Mouse (Mus musculus) ovary, postnatal 10 days (tissue): ENCODE measurements around the gene Dhrs3.
A peak's percentile ranks its signal among the peaks of the same experiment; 100 is the strongest.

Source experiments
- DNase-seq: peaks from one replicate; pipeline ENCODE4 v3.0.0; 2022; ENCODE audit warnings: low spot score

The Dhrs3 gene

DNA sequence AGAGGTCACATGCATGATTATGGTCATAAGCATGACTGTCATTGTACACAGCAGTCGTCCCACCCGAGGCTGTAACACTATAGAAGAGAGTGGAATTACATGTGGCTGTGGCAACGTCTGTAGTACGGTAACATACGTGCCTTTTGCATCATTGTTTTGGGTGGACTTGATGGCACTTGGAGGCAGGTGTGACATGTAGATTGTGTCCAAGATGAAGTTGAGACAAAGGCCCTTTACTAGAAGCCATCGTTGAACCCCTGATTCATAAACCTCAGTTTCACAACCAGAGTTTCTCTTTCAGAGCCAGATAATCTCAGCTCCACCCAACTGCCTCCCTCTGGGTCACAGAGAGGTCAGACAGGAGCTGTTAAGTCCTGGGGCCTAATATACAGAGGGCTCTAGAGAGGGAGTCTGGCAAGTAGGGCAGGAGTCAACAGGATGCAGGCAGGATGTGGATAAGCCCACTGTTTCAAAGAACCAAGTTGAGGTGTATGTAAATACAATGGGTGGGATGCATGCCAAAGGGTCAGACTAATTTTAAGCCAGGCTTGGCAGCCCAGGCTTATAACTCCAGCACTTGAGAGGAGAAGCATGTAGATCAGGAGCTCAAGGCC is 5.5 kb downstream of the Dhrs3 start:
- no peak for DNase-seq

DNA sequence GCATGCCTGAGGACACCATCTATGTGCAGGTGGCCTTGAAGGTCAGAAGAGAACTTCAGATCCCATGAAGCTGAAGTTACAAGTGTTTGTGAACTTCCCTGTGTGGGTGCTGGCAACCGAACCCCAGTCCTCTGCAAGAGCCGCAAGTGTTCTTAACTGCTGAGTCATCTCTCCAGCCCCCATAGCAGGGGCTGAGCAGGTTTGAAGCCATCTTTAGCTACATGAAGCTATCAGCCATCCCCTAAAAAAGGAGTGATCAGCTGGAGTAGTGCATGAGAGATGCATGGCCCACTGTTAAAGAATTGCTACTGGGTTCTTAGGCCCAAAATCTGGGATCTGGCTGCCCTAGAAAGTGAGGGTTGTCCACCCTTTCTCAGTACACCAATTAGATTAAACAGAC is 6.1 kb downstream of the Dhrs3 start:
- no peak for DNase-seq

DNA sequence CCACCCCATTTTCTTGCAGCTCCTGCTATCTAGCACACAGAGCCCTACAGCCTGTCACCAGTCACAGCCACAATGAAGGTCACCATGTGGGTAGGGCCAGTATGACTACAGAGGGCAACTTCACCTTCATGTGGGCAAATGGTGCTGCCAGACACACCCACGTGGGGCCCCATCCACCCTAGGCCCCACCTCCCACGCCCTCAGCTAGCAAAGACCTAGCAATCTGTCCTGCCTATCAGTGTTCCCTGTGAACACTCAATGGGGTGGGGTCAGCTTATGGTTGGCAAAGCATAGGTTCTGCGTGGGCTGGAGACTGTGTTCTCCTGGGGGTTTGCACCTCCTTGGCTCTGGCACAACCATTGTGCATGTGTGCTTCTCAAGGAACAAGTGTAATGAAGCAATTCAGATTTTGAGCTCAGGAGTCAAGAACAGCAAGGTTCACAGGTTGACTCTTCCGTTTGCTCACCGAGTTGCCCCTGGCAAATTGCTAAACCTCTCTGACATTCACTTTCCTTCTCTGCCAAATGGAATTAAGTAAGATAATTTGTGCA is 9.0 kb downstream of the Dhrs3 start:
- DNase-seq: no peak

DNA sequence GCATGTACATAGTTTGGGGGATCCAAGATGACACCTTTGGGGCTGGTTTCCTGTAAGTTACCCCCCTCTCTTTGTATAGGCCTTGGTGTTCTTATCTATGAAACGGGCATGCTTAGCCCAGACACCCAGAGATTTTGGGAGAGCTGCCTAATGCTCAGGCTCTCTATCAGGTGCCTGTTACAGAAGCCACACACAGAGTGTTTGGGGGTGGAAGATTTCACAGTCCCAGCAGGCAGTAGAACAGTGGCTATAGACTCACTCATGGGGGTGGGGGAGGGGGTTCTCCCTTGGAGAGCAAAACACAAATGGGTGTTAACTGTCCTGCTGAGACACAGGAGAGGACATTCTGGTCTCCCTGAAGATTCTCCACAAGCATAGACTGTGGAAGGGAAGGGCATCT is 10.5 kb downstream of the Dhrs3 start:
- no peak for DNase-seq

DNA sequence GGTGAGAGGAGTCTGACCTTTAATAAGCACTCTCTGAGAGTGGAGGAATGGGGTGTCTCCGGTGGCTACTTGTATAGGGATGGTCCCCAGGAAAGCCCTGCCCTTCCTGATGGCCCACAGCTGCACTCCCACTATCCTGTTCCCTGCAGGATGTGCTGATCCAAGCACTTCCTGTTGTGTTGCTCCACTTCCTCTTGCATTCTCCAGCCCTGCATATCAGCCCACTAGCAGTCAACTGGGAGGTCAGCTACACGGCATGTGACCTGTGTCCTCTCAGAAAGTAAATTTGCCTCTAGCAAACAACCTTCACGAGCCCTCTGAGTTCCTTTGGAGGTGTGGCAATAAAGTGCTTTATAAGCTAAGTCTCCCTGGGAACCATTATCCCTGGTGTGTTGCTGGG is 11.3 kb downstream of the Dhrs3 start:
- DNase-seq: no peak

DNA sequence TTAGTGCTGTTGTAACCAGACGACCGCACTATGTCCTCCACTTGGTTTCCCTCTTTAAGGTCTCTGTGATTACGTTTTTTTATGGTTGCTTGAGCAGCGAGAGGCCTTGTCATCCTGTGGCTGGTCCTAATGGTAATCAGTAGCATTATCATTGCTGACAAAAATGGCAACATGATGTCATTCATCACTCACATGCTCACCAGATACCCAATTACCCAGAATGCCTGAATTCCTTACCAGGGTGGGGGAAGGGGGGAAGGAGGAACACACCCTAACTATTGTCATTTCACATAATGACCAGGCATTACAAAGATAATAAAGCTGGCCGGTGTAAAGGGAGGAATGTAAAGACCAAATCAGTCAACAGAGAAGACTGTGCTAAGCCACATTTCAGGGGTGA is 12.5 kb downstream of the Dhrs3 start:
- DNase-seq: no peak

DNA sequence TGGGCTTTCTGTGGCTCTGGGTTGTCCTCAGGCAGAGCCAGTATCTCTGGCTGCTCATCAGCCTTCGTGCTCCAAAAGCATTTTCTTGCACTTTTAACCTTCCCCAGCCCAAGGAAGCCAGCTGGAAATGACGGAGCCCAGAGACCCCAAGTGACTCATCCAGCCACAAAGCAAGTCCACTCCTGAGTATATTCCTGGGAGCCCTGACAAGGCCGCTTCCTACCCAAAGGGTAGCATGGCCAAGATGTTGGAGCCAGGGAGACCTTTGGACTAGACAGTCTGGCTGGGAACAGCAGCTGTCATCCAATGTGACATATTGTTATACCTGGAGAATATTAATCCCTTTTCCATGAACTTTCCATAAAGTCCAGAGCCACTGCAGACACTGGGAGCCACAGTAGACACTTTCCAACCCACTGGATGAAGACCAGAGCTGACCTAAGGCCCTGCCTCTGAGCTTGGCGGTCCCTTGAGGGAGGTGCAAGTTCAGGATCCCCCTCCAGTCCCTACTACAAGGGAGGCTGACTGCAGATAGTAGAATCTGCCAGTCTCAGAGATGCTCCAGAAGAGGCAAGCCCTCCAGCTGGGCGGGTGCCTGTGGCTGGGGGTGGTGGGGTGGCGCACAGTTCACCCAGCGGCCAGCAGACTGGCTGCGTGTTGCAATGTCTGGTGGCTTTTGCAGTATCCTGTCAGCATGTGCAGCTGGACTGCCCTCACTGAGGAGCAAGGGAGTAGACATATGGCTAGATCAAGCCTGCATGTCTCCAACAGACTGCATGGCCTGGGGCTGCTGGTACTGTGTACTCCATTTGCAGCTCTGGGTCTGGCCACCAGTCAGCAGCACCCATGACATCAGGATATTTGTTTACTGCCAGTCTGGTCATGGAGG is 13.6 kb downstream of the Dhrs3 start:
- no peak for DNase-seq

DNA sequence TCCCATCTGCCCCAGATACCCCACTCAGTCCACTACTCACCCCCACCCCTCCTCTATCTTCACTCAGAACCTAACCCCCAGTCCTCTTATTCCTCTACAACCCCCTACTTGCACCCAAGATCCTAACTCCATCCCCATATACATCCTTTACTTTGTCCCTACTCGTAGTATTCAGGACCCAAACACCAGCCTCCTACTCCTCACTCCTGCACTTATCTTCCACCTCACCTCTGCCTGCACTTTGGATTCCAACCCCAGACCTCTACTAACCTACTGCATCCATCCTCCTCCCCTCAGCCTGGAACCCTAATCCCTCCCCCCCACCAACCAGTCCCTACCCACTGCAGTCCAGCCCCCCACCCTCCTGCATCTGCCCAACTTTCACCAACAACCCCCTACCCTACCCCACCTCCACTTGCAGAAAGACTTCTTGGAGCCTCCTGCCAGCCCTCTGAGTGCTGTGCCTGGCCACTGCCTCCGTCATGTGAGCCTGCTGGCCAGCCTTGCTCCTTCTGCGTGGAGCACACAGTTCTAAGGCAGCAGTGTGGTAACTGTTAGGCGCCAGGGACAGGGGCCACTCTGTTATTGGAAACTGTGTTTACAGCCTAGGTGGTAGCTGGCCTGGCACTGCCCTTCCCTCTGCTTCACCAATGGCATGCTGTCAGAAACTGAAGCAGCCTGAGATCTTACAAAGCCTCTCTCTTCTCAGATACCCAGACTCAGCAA is 14.5 kb downstream of the Dhrs3 start:
- no peak for DNase-seq

DNA sequence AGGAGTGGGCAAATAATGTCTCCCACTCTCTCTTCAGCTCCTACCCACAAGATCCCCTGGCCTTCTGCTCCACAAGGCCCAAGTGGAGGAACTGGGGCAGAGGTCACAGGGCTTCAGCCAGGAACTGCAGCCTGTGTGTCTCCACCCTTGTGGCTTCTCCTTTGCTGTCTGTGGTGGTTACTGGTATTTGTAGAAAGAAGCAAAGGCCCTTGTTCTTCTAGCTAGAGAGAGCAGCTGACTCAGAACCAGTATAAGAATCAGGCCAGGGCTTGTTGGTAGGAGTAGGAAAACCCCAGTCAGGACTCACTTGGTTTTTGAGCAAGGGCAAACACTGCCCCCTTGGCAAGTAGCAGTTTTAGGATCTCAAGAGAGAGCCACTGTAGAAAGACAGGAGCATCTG is 16.2 kb downstream of the Dhrs3 start:
- DNase-seq: no peak

DNA sequence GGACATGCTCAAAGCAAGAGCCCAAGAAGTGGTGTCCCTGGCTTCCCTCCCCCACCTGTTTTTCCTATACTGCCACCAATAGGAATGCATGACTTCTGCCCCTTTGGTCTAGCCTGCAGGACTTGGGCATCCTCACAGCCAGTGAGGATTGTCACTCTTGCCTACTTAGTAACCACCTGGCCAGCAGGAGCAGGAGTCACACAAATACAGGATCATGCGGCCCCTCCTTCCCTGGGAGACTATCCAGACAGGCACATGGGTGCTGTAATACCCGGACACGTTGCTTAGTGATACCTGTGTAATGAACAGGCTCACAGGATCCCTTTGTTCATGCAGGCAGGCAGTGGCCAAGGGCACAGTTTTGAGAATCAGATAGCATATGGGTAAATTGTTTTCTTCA is 17.7 kb downstream of the Dhrs3 start:
- DNase-seq: no peak

DNA sequence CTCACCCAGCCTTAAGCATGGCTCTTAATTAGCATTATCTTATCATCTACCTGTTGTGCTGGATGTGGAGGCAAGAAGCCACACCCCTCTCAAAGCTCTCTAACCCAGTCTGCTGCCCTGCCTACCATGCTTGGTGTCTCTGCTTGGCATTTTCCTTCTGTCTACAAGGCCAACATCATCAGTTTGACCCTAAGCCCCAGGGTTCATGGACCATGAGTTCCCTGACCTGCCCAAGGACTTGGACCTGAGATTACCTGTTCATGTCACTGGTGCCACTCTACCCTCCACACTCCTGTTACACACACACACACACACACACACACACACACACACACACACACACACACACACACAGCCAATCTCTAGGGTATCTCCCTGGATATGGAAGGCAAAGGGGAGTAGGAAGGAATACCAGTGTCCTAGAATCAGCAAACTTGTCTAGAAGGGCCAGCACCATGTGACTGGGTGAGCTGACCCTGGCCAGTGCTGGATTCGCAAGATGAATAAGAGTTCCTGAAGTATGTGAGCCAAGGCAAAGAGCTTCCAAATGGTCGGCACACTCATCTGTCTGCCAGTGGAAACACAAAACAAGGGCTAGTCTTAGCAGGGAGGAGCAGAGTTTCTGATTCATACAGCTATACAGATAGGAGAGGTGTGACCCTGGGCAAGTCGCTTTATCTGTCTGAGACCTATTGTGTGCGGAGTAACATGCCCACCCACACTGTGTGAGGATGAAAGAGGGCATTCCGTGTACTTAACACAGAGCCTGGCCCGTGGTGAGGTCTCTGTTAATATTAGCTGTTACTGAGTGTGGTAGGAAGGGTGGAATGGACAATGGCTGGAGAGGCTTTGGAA is 20.9 kb downstream of the Dhrs3 start:
- DNase-seq: no peak

DNA sequence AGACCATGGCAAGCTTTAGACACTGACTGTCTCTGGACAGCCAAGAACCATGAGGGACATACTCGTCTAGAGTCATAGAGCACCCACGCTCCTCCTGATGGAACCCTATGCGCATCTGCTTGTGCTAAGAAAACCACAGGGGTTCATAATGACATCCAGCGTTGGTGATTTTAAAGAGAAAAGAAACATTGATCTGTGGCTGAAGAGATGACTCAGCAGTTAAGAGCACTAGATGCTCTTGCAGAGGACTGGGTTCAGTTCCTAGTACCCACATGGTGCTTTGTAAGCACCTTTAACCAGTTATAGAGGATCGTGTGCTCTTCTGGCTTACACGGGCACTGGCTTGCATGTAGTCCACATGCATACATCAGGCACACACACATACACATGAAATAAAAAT is 23.9 kb downstream of the Dhrs3 start:
- no peak for DNase-seq

DNA sequence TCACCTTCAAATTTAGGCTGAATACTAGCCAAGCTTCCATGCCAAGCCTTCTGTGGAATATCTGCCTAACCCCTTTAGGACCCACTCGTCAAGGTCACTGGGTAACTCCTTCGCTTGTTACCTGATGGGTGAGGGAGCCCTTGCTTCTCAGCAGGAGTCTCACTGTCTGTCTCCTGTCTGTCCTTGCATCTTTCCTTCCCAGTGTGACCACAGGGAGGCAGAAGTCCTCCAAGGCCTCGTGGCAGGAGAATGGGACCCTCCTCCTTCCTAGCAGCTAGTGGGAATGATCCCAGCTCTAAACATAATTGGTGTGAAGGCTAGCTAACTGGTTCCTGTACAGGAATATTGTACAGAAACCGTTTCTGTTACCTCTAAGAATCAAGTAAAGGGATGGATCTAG is 24.5 kb downstream of the Dhrs3 start:
- no peak for DNase-seq

DNA sequence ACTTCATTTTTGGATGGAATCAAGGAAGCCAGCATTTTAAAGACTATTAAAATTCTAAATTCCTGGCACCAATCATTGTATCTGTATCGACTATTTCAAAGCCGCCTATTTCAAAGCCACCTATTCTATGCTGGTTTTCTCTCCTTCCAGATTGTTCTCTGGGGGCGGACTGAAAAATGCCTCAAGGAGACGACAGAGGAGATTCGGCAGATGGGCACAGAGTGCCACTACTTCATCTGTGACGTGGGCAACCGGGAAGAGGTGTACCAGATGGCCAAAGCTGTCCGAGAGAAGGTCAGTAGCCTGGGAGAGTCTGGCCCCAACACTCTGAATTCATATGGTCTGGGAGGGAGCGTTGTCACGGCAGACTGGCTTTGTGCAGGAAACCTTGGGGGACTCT is 25.9 kb downstream of the Dhrs3 start:
- no peak for DNase-seq

DNA sequence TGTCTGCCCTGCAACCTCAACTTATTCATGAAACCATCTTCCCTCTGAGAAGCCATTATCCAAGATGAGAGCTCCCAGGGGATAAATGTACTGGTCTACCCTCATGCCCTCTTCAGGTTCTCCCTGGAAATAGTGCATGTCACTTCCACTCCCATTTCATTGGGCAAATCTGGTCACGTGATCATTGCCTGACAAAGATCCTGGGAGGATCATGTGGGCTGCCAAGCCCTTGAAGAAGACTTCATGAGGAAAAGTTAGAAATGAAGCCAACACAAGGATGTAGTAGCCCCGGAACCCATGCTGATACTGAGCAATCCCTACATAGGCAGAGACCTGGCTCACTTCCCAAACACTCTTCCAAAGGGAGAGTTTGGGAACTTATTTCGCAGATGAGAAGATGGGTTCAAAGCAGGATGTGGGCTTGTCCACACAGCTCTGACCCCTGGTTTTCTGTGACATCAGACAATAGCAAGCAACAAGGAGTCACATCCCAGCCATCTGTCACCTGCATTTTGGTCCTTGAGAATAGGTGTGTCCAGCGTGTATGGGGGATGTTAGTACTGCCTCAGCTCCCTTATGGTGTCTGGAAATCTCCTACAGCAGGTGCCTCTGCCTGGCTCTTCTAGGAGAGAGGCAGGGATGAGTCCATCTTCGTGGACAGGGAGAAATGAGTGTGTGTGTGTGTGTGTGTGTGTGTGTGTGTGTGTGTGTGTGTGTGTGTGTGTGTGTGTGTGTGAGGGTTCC is 36.2 kb downstream of the Dhrs3 start:
- DNase-seq: no peak

DNA sequence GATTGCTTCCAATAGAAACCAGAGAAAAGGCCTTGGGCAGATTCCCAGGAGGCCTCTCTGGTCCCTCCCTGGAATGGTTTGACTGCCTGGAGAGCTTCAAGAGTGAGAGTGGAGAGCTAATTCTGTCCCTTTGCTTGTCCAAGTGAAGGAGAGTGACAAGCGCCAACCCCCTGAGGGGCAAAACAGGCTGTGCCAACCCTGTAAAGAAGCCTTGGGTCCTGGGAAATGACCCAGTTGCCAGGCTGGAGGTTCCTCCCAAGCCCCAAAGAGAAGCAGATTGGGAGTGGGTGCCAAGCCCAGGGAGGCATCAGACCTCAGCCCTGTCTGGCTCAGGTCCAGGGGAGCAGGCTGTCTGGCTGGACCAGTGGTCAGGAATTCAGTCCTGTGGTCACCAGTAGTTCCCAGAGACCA is 37.2 kb downstream of the Dhrs3 start:
- peak; percentile 30 for DNase-seq

DNA sequence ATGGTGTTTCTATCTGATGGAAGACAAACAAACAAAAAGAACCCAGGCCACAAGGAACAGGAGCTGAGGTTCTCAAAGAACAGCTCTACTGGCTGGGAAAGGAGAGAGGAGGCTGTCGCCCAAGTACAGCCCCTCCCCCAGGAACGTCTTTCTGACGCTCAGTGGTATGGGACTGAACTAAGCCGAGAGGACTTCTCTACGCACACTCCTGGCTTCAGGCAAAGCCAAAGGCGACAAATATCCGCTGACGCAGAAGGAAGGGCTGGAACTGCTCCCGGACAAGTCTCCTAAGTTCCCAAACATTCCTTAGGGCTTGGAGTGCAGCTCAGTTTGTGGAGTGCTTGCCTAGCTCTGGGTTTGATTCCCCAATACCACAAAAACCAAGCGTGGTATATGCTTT is 37.7 kb downstream of the Dhrs3 start:
- peak; percentile 31 for DNase-seq

DNA sequence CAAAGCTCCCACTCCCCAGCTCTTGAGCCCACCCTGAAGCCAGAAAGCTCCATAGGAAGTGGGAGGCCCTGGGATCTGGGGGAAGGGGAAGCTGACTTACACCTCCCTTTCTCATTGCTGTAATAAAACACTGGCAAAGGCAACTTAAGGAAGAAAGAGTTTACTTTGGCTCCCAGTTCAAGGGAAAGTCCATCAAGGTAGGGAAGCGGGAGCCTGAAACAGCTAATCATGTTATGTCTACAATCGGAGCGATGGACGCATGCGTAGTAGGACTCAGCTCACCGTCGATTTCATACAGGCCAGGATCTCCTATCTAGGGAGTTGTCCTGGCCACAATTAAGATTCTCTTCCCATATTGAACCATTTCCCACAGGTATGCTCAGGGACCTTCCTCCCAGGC is 38.5 kb downstream of the Dhrs3 start:
- DNase-seq: no peak

DNA sequence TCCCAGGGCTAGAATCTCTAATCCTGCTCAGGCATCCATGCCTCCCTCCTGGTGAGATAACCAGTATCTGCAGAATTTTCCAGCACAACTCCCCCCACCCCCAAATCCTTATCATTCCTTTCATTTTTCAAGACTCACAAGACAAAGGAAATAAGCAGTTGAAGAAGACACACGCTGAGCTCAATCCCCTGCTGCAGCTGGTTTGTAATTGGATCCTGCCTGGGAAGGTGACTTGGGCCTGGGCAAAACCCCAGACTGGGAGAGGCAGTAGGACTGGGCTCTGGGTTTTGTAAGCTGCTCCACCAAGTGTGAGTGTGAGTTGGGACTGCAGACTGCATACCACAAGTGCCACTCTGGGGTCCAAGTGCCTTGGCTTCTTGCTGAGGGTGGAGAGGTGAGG is 41.9 kb downstream of the Dhrs3 start:
- DNase-seq: no peak

DNA sequence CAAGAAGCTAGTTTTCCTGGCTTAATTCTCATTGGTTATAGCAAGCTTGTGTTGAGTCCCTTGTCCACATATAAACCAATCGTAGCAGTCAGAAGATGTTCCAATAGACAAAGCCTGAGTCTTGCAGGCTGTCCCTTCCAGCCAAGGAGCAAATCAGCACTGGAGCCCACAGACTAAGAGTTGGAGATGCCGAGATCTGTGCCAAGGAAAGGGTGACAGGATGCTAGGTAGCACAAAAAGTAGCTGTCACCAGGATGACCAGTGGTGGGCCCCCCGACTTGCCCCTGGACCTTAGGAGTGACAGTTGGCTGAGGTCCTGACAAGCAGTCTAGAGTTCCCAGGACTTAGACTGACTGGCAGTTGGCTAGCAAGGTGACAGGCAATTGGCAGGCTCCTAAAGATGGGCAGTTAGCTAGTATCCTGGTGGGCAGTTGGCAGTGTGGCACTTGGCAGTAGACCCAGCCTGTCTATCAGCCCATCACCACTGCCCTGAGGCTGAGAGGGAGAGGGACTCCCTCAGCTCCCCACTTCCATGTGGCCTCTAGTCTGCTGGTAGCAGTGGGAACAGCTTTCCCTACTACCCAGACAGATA is 44.0 kb downstream of the Dhrs3 start:
- no peak for DNase-seq
